Mouse (Mus musculus) heart, embryonic 16.5 days (tissue): Measurements from ENCODE around the gene Slc22a13. TPM values are rescaled to one million over a fixed set of nuclear protein-coding genes. Genes with fewer than 3 reads are reported as not detected.

ENCODE experiments used
- polyA plus RNA-seq: library from polyadenylated mRNA; unstranded; fragments of >200 nt; fragmentation: Nextera tagmentation; extraction: Ambion mirVana; gene quantifications from 2 replicates; pipeline ENCODE4 v1.2.1, GENCODE M21; 2015

The Slc22a13 gene
- polyA plus RNA-seq, 1 experiment from 2014 or later, result not detected

Other genes starting within 250 kb of the Slc22a13 start
- gene Vill, start 156.3 kb downstream of the Slc22a13 start, polyA plus RNA-seq, result 9.0 and 11.4 TPM in 2 replicates
- 23.0 and 23.8 TPM in 2 replicates for gene Plcd1, start 115.6 kb downstream of the Slc22a13 start, polyA plus RNA-seq
- 0.67 and 0.84 TPM in 2 replicates for gene Dlec1, start 106.6 kb downstream of the Slc22a13 start, polyA plus RNA-seq
- 1.4 and 2.0 TPM in 2 replicates for gene Acaa1b, start 52.0 kb downstream of the Slc22a13 start, polyA plus RNA-seq
- gene Gm47289, start 49.9 kb downstream of the Slc22a13 start, polyA plus RNA-seq, result not detected in 2 replicates
- gene Oxsr1, start 113.3 kb upstream of the Slc22a13 start, polyA plus RNA-seq, result 8.3 TPM in 2 replicates
- 100 and 104 TPM in 2 replicates for gene Acaa1a, start 130.6 kb upstream of the Slc22a13 start, polyA plus RNA-seq
- 18.1 and 19.0 TPM in 2 replicates for gene Myd88, start 132.3 kb upstream of the Slc22a13 start, polyA plus RNA-seq
- gene Xylb, start 148.3 kb upstream of the Slc22a13 start, polyA plus RNA-seq, result 1.00 and 1.1 TPM in 2 replicates
- gene Slc22a14, start 156.5 kb upstream of the Slc22a13 start, polyA plus RNA-seq, result 0.20 TPM in 1 of 2 replicates, not detected in the other
- 7.3 and 8.6 TPM in 2 replicates for gene Acvr2b, start 193.0 kb upstream of the Slc22a13 start, polyA plus RNA-seq
- gene Exog, start 235.8 kb upstream of the Slc22a13 start, polyA plus RNA-seq, result 10.7 and 11.1 TPM in 2 replicates